Mouse (Mus musculus) cortical plate, adult 2 months (tissue): ENCODE data around the gene Cyp26a1.

Experiments
- CTCF ChIP-seq: fragments of 200-500 bp; IDR thresholded peaks from 2 replicates; pipeline ENCODE4 v1.5.1; 2011; ENCODE audit warnings: mild to moderate bottlenecking, control low read depth, low read length; ENCODE audit not compliant: insufficient read depth; ENCODE audit errors: extremely low read depth
- POLR2A ChIP-seq: fragments of 200-500 bp; IDR thresholded peaks from 2 replicates; pipeline ENCODE4 v1.6.1; 2011; ENCODE audit warnings: mild to moderate bottlenecking, low read length, control low read depth; ENCODE audit not compliant: insufficient read depth; ENCODE audit errors: extremely low read depth

GRCm38 (mm10) chr19:37686941-37687850 lies 10.4 kb upstream of the Cyp26a1 start:
- TF ChIP-seq CTCF (no peak), POLR2A (no peak)
